Mouse (Mus musculus): ENCODE results near the gene Med6. TPM values are rescaled to one million over a fixed set of nuclear protein-coding genes. Genes with fewer than 3 reads are reported as not detected.
"Not testable (repeated sequence)": the region's sequence is repeated elsewhere in the genome, so short reads cannot be mapped to it uniquely, and the experiment has no call there.

Gene Med6
- polyA plus RNA-seq, 1 experiment from 2014 or later = 42.7 TPM

- ATAC-seq (peak; percentile 97), DNase-seq (ENCODE audit: low spot score) (peak; percentile 93)
- WGBS = under 1% methylated on average over 46 of the region's 46 CpGs
- TF ChIP-seq CTCF (IDR thresholded peaks at IDR 0.05) = no peak
- TF ChIP-seq EP300 (IDR thresholded peaks at IDR 0.05) = no peak
- Histone ChIP-seq H3K4me1 (ENCODE audit: insufficient read depth, low read depth, low read length) (peaks cover 6% of the 10 kb centered on the region; the same call in 1 of the 2 replicates), H3K36me3 (ENCODE audit: insufficient read depth, low read length) (no peaks in the 10 kb centered on the region), H3K27ac (ENCODE audit: low read length) (peak within 1 kb of the TSS; percentile 72), H3K9me3 (ENCODE audit: low read length) (no peaks in the 10 kb centered on the region), H3K9ac (replicated peaks; ENCODE audit: low read depth) (peak within 1 kb of the TSS; percentile 74), H3K4me2 (replicated peaks; ENCODE audit: low read depth, low read length) (peak within 1 kb of the TSS; percentile 65), H3K4me3 (ENCODE audit: low read depth, low read length) (peak within 1 kb of the TSS; percentile 87), H3K27me3 (replicated peaks; ENCODE audit: insufficient read depth, low read length) (no peaks in the 10 kb centered on the region)
Observed at GRCm38 (mm10) chr12:81532316-81533028, 62.3 kb downstream of the Med6 start, which contains the start of the genes Gm20498 and Synj2bp. Gene Gm20498 (minus strand): TSS chr12:81532905. Gene Synj2bp (minus strand): TSS chr12:81532911.

- not testable (repeated sequence) for H3K4me2 ChIP-seq (replicated peaks; ENCODE audit: low read depth, low read length); H3K9me3 ChIP-seq (ENCODE audit: low read length); H3K27ac ChIP-seq (ENCODE audit: low read length); H3K27me3 ChIP-seq (replicated peaks; ENCODE audit: insufficient read depth, low read length); H3K36me3 ChIP-seq (ENCODE audit: insufficient read depth, low read length); ATAC-seq; H3K9ac ChIP-seq (replicated peaks; ENCODE audit: low read depth); H3K4me1 ChIP-seq (ENCODE audit: insufficient read depth, low read depth, low read length); H3K4me3 ChIP-seq (ENCODE audit: low read depth, low read length); DNase-seq (ENCODE audit: low spot score)
- 82% methylated on average over 5 of the region's 8 CpGs for WGBS
- 0 out of 2 replicates have a peak, but pooled peaks have one; percentile 6 for TF ChIP-seq CTCF (IDR thresholded peaks at IDR 0.05)
Observed at GRCm38 (mm10) chr12:81530587-81530986, 64.2 kb downstream of the Med6 start.

Other genes starting within 250 kb of the Med6 start
- gene Gm4787, start 215.5 kb downstream of the Med6 start, polyA plus RNA-seq (2015; fragmentation: Nextera tagmentation; extraction: Ambion mirVana) = 0.06 and 0.21 TPM in 2 replicates
- 0.24 and 0.38 TPM in 2 replicates for gene Adam4, start 173.1 kb downstream of the Med6 start, polyA plus RNA-seq (2015; fragmentation: Nextera tagmentation; extraction: Ambion mirVana)
- 144 and 148 TPM in 2 replicates for gene Cox16, start 109.9 kb downstream of the Med6 start, polyA plus RNA-seq (2015; fragmentation: Nextera tagmentation; extraction: Ambion mirVana)
- gene Gm20498, start 62.1 kb downstream of the Med6 start, polyA plus RNA-seq (2015; fragmentation: Nextera tagmentation; extraction: Ambion mirVana) = 17.6 and 19.0 TPM in 2 replicates
- 27.5 and 31.9 TPM in 2 replicates for gene Synj2bp, start 62.1 kb downstream of the Med6 start, polyA plus RNA-seq (2015; fragmentation: Nextera tagmentation; extraction: Ambion mirVana)
- 0.05 and 0.06 TPM in 2 replicates for gene Adam21, start 26.5 kb downstream of the Med6 start, polyA plus RNA-seq (2015; fragmentation: Nextera tagmentation; extraction: Ambion mirVana)
- 13.0 and 17.7 TPM in 2 replicates for gene Ttc9, start 36.2 kb upstream of the Med6 start, polyA plus RNA-seq (2015; fragmentation: Nextera tagmentation; extraction: Ambion mirVana)
- 3.3 and 3.6 TPM in 2 replicates for gene Map3k9, start 186.2 kb upstream of the Med6 start, polyA plus RNA-seq (2015; fragmentation: Nextera tagmentation; extraction: Ambion mirVana)

Measured in lung, postnatal 0 days (tissue).